Mouse (Mus musculus): ENCODE data around the gene Syce3. TPM values are rescaled to one million over a fixed set of nuclear protein-coding genes. Genes with fewer than 3 reads are reported as not detected.
"Not testable (repeated sequence)": the region's sequence is repeated elsewhere in the genome, so short reads cannot be mapped to it uniquely, and the experiment has no call there.

Gene Syce3
- polyA plus RNA-seq, 1 experiment from 2014 or later, result not detected

- Histone ChIP-seq H3K9me3 (replicated peaks) (no peaks in the 10 kb centered on the region), H3K4me3 (no peak overlapping the region), H3K27ac (replicated peaks) (no peak overlapping the region), H3K36me3 (peaks cover 20% of the 10 kb centered on the region), H3K27me3 (ENCODE audit: low read depth, poor library complexity, severe bottlenecking) (no peaks in the 10 kb centered on the region), H3K4me1 (peaks cover 25% of the 10 kb centered on the region)
- no peak for DNase-seq (ENCODE audit: low spot score)
- 89% methylated on average over 3 of the region's 3 CpGs for WGBS
Observed at GRCm38 (mm10) chr15:89431271-89431670, 21.0 kb upstream of the Syce3 start.

DNA sequence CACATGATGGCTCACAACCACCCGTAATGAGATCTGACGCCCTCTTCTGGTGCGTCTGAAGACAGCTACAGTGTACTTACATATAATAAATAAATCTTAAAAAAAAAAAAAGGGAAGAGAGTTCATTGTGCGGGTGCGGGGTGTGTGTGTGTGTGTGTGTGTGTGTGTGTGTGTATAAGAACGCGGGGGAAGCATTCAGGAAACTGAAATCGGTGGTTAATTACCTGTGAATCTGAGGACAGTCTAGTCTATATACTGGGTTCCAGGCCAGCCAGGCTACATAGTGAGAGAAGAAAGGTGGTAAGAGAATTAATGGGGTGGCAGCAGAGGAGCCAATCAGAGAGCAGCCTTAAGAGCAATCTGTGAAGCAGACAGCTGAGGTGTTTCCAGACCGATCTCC is 20.5 kb upstream of the Syce3 start:
- H3K4me3 ChIP-seq, result peak overlapping the region; percentile 84; the same call in 1 of the 2 replicates
- H3K9me3 ChIP-seq (replicated peaks); DNase-seq (ENCODE audit: low spot score); H3K27ac ChIP-seq (replicated peaks); H3K27me3 ChIP-seq (ENCODE audit: low read depth, poor library complexity, severe bottlenecking): not testable (repeated sequence)
- H3K4me1 ChIP-seq, result peaks cover 28% of the 10 kb centered on the region
- 89% methylated on average over 9 of the region's 9 CpGs for WGBS
- peaks cover 25% of the 10 kb centered on the region for H3K36me3 ChIP-seq

GRCm38 (mm10) chr15:89430341-89430740 is 20.0 kb upstream of the Syce3 start:
- Histone ChIP-seq H3K4me1 (peaks cover 32% of the 10 kb centered on the region), H3K4me3 (peak overlapping the region; percentile 84), H3K9me3 (replicated peaks) (no peaks in the 10 kb centered on the region), H3K27me3 (ENCODE audit: low read depth, poor library complexity, severe bottlenecking) (peaks cover 7% of the 10 kb centered on the region; the same call in 1 of the 2 replicates), H3K27ac (replicated peaks) (peak overlapping the region; percentile 96), H3K36me3 (peaks cover 29% of the 10 kb centered on the region)
- no peak for DNase-seq (ENCODE audit: low spot score)
- 44% methylated on average over 6 of the region's 6 CpGs for WGBS

DNA sequence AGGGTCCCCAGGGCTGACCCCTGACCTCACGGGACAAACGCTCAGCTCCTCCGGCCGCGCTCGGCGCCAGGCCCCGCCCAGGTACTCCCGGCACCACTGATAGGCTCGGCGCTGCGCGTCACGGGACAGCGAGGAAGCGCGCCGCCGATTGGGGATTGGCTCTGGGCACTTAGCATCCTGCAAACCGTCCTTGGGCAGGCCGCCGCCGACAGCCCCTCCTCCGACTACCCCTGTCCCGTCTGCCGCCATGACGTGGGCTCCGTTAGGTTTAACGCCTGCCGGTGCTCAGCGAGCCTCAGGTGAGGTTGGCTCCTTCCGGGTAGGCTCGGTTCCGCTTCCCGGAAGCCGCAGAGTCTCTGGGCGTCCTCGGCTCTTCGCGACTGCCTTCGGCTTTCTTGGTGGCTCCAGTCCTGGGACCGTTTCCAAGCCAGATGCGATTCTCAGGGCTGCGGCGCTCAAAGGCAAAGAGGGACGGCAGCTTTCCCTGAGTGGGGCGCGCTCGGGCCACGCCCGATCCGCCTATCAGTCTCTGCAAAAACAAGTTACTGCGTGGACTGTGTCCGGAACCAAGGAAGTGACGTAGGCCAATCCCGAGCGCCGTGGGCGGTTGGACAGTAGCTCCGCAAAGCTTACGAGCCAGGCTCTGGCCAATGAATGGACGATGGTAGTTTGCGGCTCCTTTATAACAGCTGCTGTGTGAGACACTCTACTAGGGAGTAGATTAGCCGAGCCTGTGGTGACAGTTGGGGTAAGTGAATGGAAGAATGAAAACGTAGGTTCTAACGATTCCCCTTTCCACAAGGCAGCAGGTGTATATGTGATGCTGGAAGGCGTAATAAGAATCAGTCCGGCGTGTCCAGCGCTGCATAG is 19.3 kb upstream of the Syce3 start, which contains the start of the genes C730034F03Rik, Gm44502 and Chkb:
C730034F03Rik (plus strand) TSS at position 238 of the 870 bp plus-strand sequence.
Gm44502 (minus strand) TSS at position 345 of the 870 bp plus-strand sequence.
Chkb (minus strand) TSS at position 557 of the 870 bp plus-strand sequence.
- Histone ChIP-seq H3K4me1 (peaks cover 38% of the 10 kb centered on the region), H3K4me3 (peak within 1 kb of the TSS; percentile 84), H3K27me3 (ENCODE audit: low read depth, poor library complexity, severe bottlenecking) (peaks cover 13% of the 10 kb centered on the region; the same call in 1 of the 2 replicates), H3K9me3 (replicated peaks) (no peaks in the 10 kb centered on the region), H3K27ac (replicated peaks) (peak within 1 kb of the TSS; percentile 96), H3K36me3 (peaks cover 31% of the 10 kb centered on the region)
- DNase-seq (ENCODE audit: low spot score), result peak; percentile 94
- under 1% methylated on average over 70 of the region's 70 CpGs for WGBS

DNA sequence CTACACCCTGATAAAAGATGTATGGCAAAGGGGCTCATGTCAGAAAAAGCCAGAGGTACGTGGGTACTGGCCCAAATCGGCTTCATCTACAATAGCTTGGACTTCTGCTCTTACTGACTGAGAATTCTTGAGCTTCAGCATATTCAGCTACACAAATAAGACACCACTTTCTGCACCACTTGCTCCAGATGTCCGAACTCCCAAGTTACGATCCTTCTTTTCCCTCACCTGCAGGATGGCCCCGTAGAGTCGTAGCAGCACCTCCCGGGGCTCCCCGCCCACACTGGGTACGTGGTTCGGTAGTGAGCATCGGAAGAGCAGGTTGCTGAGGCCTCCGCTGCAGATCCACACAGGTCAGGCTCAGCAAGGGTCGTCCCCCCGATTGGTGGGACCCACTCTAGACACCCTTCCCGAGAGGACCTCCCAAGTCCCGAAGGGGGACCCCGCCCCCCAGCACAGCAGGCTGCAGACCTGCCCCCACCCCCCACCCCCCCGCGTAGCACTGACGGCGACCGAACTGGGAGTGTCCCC is 18.6 kb upstream of the Syce3 start:
- peak overlapping the region; percentile 84 for H3K4me3 ChIP-seq
- H3K27me3 ChIP-seq (ENCODE audit: low read depth, poor library complexity, severe bottlenecking), result peaks cover 13% of the 10 kb centered on the region; the same call in 1 of the 2 replicates
- peaks cover 31% of the 10 kb centered on the region for H3K36me3 ChIP-seq
- peaks cover 38% of the 10 kb centered on the region for H3K4me1 ChIP-seq
- H3K27ac ChIP-seq (replicated peaks), result peak overlapping the region; percentile 96
- H3K9me3 ChIP-seq (replicated peaks), result no peaks in the 10 kb centered on the region
- 5% methylated on average over 22 of the region's 22 CpGs for WGBS
- no peak for DNase-seq (ENCODE audit: low spot score)

- no peak for DNase-seq (ENCODE audit: low spot score)
- H3K27ac ChIP-seq (replicated peaks), result no peak overlapping the region
- H3K27me3 ChIP-seq (ENCODE audit: low read depth, poor library complexity, severe bottlenecking), result peaks cover 13% of the 10 kb centered on the region; the same call in 1 of the 2 replicates
- peaks cover 37% of the 10 kb centered on the region for H3K36me3 ChIP-seq
- H3K4me3 ChIP-seq, result peak overlapping the region; percentile 84
- no peaks in the 10 kb centered on the region for H3K9me3 ChIP-seq (replicated peaks)
- WGBS, result 83% methylated on average over 19 of the region's 19 CpGs
- peaks cover 38% of the 10 kb centered on the region for H3K4me1 ChIP-seq
Observed at GRCm38 (mm10) chr15:89428136-89428790, 18.0 kb upstream of the Syce3 start.

DNA sequence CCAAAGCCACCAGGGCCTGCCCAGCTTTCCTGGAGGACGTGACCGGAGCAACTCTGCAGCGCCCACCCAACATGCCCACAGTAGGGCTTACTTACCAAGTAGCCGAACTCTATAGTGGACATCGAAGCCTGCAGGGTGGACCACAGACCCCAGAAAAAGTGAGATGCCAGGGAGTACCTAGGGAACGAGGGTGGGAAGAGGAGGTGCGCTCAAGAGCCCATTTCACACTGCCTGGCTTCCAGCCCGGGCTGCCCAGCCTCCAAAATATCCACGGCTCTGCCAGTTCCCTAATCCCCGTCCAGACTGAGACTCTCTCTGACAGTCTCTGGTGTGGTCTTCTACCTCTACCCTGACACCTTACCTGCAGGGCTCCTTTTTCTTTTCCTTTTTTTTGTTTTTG is 16.4 kb upstream of the Syce3 start:
- WGBS, result 90% methylated on average over 10 of the region's 10 CpGs
- H3K27me3 ChIP-seq (ENCODE audit: low read depth, poor library complexity, severe bottlenecking), result peaks cover 13% of the 10 kb centered on the region; the same call in 1 of the 2 replicates
- no peak overlapping the region for H3K4me3 ChIP-seq
- no peak for DNase-seq (ENCODE audit: low spot score)
- no peak overlapping the region for H3K27ac ChIP-seq (replicated peaks)
- peaks cover 48% of the 10 kb centered on the region for H3K36me3 ChIP-seq
- peaks cover 38% of the 10 kb centered on the region for H3K4me1 ChIP-seq
- H3K9me3 ChIP-seq (replicated peaks), result no peaks in the 10 kb centered on the region

GRCm38 (mm10) chr15:89425711-89426121 is 15.4 kb upstream of the Syce3 start, which contains the start of gene Cpt1b:
Gene Cpt1b (minus strand): TSS chr15:89425863.
- Histone ChIP-seq H3K36me3 (peaks cover 50% of the 10 kb centered on the region), H3K9me3 (replicated peaks) (no peaks in the 10 kb centered on the region), H3K27me3 (ENCODE audit: low read depth, poor library complexity, severe bottlenecking) (peaks cover 13% of the 10 kb centered on the region; the same call in 1 of the 2 replicates), H3K27ac (replicated peaks) (no peak within 1 kb of the TSS; the same call in 1 of the 2 replicates), H3K4me1 (peaks cover 33% of the 10 kb centered on the region), H3K4me3 (peak within 1 kb of the TSS; percentile 23; the same call in 1 of the 2 replicates)
- no peak for DNase-seq (ENCODE audit: low spot score)
- 33% methylated on average over 6 of the region's 6 CpGs for WGBS

GRCm38 (mm10) chr15:89424621-89425020 is 14.3 kb upstream of the Syce3 start:
- 86% methylated on average over 8 of the region's 8 CpGs for WGBS
- peaks cover 59% of the 10 kb centered on the region for H3K36me3 ChIP-seq
- DNase-seq (ENCODE audit: low spot score), result no peak
- H3K9me3 ChIP-seq (replicated peaks), result no peaks in the 10 kb centered on the region
- H3K4me3 ChIP-seq, result no peak overlapping the region
- H3K4me1 ChIP-seq, result peaks cover 27% of the 10 kb centered on the region
- no peak overlapping the region for H3K27ac ChIP-seq (replicated peaks)
- H3K27me3 ChIP-seq (ENCODE audit: low read depth, poor library complexity, severe bottlenecking), result peaks cover 13% of the 10 kb centered on the region; the same call in 1 of the 2 replicates

GRCm38 (mm10) chr15:89421938-89422337 is 11.6 kb upstream of the Syce3 start:
- WGBS, result 93% methylated on average over 9 of the region's 9 CpGs

GRCm38 (mm10) chr15:89415282-89415681 is 5.0 kb upstream of the Syce3 start:
- Histone ChIP-seq H3K36me3 (peaks cover 36% of the 10 kb centered on the region), H3K4me3 (no peak overlapping the region), H3K27me3 (ENCODE audit: low read depth, poor library complexity, severe bottlenecking) (no peaks in the 10 kb centered on the region), H3K27ac (replicated peaks) (no peak overlapping the region), H3K9me3 (replicated peaks) (peaks cover 2% of the 10 kb centered on the region; the same call in 1 of the 2 replicates), H3K4me1 (no peaks in the 10 kb centered on the region)
- no peak for DNase-seq (ENCODE audit: low spot score)
- 90% methylated on average over 8 of the region's 8 CpGs for WGBS

More at GRCm38 (mm10) chr15:89421938-89422337, 11.6 kb upstream of the Syce3 start:
- DNase-seq (ENCODE audit: low spot score), result no peak
- Histone ChIP-seq H3K27ac (replicated peaks) (no peak overlapping the region), H3K36me3 (peaks cover 69% of the 10 kb centered on the region), H3K4me1 (peaks cover 12% of the 10 kb centered on the region), H3K4me3 (no peak overlapping the region), H3K27me3 (ENCODE audit: low read depth, poor library complexity, severe bottlenecking) (peaks cover 13% of the 10 kb centered on the region; the same call in 1 of the 2 replicates), H3K9me3 (replicated peaks) (no peaks in the 10 kb centered on the region)

- H3K4me3 ChIP-seq, result no peak overlapping the region
- H3K27me3 ChIP-seq (ENCODE audit: low read depth, poor library complexity, severe bottlenecking), result no peaks in the 10 kb centered on the region
- no peak overlapping the region for H3K27ac ChIP-seq (replicated peaks)
- no peaks in the 10 kb centered on the region for H3K4me1 ChIP-seq
- peaks cover 22% of the 10 kb centered on the region; the same call in 1 of the 2 replicates for H3K9me3 ChIP-seq (replicated peaks)
- DNase-seq (ENCODE audit: low spot score), result no peak
- H3K36me3 ChIP-seq, result no peaks in the 10 kb centered on the region
Observed at GRCm38 (mm10) chr15:89406691-89407090, 3.6 kb downstream of the Syce3 start.

Measured in midbrain, embryonic 10.5 days (tissue).